Mouse (Mus musculus): Measurements from ENCODE around the gene Vasp.

Vasp gene

DNA sequence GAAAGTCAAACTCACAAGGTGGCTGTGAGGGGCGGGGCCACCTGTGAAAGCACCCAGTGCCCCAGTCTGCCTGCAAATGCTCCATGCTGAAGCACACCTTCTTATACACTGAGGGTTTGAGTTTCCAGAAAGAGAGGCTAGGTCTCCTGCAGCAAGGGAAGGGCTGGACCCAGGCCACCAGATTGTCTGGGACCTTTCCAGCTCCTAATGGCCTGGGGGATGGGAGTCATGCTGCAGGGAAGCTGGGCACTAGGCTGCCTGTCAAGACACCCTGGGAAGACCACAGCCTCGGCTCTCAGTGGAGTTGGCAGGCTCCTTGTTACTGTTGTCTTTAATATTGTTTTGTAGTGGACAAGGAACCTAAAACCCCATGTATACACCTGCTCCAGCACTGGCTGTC, 35.2 kb downstream of the Vasp start:
- no peak for DNase-seq (ENCODE audit: low spot score)

DNA sequence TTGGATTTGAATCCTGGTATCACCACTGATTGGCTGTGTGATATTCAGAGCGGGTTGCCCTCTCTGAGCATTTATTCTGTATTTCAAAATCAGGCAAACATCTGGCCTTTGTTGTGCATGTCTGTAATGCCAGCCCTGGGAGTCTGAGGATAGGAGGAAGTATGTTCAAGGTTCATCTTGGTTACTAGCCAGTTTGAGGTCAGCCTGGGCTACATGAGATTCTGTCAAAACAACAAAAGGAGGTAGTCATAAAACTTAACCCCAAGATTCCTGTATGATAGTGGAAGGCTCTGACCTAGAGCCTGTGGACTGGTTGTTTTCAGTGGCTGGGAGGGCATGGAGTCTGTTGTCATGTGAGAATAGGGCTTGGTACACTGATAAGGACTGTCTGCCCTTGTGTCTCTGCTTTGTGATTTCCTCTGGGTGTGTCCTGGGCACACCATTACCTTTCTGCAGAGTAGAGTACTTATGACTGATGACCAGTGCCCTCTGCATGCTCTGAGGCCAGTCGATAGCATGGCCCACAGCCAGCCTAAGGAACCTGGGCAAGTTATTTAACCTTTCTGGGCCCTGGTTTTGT, 36.4 kb downstream of the Vasp start:
- DNase-seq (ENCODE audit: low spot score), result no peak

DNA sequence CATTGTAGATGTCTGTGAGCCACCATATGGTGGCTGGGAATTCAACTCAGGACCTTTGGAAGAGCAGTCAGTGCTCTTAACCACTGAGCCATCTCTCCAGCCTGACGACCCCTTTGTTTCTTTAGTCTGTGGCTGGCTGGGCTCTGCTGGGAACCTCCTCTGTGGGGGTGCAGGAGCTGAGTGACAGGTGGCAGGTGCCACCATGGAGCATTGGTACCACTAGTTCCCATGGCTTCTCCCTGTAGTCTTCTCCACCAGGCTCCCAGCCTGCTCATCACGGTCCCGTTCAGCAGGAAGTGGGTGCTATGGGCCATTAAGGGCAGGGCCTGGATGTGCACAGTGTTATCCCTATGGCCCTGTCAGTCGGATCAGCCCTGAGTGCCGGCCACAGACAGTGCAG, 37.0 kb downstream of the Vasp start:
- no peak for DNase-seq (ENCODE audit: low spot score)

DNA sequence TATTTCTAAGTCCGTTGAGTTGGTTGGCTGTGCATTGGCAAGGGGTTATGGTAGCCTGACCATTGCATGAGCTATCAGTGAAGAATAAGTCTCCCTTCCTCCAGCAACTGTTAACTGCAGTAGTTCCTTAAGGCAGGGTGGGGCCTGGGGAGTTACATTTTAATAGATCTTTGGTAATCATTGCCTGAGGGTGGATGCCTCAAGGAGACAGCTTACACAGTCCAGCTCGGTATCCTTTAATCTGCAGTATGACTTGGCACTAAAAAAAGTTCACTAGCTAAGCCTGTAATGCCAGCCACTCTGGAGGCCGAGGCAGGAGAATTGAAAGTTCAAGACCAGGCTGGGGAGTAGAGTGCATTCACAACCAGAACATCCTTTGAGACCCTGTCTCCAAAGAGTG, 39.8 kb downstream of the Vasp start:
- no peak for DNase-seq (ENCODE audit: low spot score)

DNA sequence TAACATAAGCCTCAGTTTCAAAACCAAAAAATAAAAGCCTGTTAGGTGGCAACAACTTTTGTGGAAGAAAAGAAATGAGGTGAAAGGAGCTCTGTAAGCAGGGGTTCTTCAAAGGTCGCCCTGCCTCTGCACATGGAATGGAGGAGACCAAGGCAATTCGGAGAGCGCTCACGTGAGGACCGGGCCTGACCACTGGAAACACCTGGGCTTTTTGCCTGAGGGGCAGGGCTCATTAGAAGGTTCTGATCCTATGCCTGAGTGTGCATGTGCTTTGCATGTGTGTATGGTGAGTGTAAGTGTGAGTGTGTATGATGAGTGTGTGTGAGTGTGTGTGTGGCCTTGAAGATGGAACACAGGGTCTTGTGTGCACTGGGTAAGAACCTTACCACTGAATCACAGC, 40.7 kb downstream of the Vasp start:
- no peak for DNase-seq (ENCODE audit: low spot score)

DNA sequence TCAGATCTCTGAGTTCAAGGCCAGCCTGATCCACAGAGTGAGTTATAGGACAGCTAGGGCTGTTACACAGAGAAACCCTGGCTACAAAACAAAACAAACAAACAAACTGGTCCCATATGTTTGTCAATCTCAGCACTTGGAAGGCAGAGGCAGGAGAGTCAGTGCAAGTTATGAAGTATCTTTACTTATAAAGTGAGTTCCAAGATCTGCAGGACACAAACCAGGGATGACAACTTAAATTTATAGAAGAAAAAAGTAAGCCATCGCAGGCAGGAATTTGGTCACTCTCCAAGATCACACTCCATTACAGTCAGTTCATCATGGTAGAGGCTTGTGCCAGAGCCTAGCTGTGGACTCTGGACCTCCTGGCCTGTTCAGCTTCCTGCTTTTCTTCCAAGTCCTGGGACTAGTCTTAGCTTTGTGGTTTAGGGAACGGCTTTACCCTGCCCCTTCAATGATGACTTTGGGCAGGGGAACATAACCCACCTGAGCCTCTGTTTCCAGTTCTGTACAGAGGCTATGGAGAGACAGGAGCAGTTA, 41.5 kb downstream of the Vasp start:
- no peak for DNase-seq (ENCODE audit: low spot score)

DNA sequence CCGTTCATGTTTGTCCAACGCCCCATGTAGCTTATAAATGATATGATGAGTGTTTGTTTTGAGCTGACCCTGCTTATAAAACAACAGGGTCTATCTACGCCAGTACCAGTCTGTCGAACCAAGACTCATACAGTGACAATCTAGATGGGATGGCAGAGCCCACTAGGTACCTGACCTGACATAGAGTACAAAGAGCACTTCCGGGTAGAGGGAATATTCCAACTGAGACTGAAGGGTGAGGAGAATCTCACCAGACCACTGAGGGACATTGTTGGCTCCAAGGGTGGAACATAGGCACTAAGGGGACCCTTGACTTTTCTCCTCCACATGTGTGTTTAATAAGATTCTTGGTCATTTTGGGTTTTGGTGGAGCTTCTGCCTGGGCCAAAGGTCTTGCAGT, 42.2 kb downstream of the Vasp start:
- DNase-seq (ENCODE audit: low spot score), result no peak

DNA sequence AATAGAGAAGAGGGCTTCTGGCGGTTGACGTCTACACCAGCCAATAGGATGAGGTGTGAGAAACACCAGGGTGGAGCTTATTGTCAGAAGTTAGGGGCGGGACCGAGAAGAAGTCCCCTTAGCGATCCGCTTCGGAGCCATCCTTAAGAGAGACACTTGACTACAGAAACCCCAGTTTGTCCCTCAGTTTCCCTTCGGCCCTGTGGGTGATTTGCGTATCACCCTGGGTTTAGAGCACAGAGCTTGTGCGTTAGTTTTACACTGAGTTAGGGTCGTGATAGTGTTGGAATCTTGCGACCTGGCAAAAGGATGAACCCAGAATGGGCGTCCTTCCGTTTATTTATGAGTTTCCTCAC, 42.8 kb downstream of the Vasp start:
- DNase-seq (ENCODE audit: low spot score), result no peak

DNA sequence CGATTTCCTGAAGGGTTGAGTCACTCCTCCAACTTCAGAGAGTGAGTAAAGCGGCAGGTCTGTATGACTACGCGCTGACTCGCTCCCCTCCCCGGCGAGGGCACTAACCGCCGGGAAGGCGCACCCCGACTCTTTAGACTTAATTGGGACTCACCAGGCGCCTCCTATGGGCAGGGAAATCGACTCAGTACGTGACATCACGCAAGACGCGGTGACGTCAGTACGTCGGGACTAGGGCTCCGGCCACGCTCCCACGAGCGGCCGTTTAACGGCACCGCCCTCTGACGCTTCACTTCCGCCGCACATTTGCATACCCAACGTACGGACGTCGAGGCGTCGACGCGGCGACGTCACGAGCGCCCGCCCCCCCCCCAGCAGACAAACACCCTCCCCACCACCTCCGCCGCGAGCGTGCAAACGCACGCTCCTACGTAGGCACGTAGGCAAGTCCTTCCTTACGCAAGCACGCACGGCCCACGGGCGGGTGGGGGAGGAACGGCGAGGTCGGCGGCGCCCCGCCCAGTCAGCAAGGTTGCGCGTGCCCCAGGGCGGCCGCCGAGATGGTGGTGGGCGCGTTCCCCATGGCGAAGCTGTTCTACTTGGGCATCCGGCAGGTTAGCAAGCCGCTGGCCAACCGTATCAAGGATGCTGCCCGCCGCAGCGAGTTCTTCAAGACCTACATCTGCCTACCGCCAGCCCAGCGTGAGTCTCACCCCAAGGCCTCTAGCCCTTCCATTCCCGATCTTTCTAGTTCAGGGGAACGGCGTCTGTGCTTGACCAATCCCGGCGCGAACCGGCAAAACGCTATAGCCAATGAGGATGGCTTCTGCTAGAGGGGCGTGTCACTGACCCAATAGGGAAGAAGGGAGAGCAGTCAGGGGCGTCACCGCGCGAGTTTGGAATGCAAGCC, 43.5 kb downstream of the Vasp start, which contains the start of gene Opa3:
Opa3 (plus strand) TSS at position 452 of the 910 bp plus-strand sequence.
- peak; percentile 99 for DNase-seq (ENCODE audit: low spot score)

DNA sequence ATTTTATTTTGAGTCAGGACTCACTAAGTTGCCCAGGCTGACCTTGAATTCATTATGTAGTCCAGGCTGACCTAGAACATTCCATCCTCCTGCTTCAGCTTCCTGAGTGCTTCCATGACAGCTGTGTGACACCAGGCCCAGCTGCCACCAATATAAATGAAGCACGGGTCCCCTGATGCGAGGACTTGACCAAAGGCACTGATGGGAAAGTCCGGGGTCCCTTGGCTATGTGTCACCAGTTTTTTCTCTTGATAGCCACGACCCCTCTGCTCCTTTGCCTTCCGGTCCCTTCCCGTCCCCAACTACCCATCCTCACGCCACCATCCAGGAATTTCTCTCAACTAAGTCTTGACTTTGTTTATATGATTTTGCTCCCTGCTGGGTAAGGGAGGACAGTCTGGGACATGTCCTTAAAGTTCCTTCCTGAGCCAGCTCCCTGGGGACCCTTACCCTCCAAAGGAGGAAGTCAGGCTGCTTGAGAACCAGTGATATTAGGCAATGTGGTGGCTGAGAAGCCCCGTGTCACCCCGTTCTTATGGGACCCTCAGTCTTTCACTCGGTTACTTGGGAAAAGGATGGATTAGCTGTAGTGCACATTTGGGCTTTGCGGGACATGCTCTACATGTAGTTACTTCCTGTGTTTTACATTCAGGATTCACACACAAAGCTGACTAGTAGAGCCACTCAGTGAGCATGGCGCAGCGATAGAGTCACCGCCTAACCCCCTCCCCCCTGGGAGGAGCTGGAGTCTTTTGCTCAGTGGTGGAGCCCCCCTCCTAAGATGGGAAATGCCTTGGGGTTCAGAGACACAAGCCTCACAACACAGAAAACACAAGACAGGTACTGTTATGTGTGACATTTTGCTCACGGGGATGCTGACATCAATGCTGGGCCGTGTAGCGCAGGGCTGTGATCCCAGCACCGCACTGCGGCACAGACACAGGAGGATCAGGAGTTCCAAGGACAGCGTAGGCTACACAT, 44.5 kb downstream of the Vasp start:
- peak; percentile 24 for DNase-seq (ENCODE audit: low spot score)

DNA sequence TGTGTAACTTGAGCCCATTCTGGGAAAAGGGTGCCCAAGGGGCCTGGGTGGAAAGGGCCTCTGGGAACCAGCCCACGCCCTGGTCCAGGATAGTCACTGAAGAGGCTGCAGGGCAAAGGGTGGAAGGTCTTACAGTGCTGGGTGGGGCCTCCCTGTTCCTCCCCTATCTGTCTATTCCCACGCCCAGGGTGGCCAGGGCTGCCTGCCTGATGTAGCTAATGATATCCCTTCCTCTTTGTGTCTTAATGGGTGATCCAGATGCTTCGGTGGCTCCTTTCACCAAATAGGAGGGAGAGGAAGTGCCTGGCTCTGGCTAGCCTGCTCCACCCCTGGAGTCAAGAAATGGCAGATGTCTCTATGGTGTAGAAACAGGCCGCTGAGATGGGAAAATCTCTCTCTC, 46.7 kb downstream of the Vasp start:
- DNase-seq (ENCODE audit: low spot score), result no peak

DNA sequence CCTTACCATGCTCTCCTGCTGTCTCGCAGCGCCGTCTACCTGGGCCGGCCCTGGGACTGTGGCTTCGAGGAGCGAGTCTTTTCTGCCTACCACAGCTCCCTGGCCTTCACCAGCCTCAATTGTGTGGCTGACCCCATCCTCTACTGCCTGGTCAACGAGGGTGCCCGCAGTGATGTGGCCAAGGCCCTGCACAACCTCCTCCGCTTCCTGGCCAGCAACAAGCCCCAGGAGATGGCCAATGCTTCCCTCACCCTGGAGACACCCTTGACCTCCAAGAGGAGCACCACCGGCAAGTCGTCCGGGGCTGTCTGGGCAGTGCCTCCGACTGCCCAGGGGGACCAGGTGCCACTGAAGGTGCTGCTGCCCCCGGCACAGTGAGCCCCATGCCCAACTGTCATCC, 48.7 kb downstream of the Vasp start:
- DNase-seq (ENCODE audit: low spot score), result no peak

DNA sequence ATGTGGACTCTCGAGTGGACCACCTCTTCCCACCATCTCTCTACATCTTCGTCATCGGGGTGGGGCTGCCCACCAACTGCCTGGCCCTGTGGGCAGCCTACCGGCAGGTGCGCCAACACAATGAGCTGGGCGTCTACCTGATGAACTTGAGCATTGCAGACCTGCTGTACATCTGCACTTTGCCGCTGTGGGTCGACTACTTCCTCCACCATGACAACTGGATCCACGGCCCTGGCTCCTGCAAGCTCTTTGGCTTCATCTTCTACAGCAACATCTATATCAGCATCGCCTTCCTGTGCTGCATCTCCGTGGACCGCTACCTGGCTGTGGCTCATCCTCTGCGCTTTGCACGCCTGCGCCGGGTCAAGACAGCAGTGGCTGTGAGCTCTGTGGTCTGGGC, 49.4 kb downstream of the Vasp start:
- DNase-seq (ENCODE audit: low spot score), result no peak

DNA sequence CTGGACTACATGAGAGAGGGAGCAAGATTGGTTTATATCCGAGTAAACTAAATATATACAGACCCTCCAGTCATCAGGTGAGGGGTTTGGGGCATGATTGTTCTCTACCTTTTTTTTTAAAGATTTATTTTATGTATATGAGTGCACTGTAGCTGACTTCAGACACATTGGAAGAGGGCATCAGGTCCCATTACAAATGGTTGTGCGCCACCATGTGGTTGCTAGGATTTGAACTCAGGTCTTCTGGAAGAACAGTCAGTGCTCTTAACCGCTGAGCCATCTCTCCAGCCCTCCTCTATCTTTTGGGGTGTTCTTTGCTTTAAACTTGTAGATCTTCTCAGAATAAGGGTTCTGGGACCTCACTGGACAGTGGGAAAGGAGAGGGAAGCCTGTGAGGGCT, 51.6 kb downstream of the Vasp start:
- no peak for DNase-seq (ENCODE audit: low spot score)

DNA sequence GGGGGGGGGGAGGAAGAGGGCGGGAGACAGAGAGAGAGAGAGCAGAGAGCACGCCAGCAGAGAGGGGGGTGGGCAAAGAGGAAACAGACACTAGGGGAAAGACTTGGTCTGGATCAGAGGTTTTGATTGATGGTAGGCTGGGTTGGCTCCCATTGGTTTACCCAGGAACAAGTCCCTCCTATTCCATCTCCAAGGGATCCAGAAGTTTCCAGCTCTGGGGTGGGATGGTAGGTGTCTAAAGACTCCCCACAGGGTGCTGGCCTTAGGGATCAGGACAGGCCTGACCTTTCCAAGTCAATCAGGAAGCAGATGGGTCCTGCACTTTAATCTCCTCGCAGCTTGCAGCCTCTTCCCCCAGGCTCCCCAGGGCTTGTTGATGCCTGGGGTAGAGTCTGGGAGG, 53.7 kb downstream of the Vasp start:
- DNase-seq (ENCODE audit: low spot score), result no peak

DNA sequence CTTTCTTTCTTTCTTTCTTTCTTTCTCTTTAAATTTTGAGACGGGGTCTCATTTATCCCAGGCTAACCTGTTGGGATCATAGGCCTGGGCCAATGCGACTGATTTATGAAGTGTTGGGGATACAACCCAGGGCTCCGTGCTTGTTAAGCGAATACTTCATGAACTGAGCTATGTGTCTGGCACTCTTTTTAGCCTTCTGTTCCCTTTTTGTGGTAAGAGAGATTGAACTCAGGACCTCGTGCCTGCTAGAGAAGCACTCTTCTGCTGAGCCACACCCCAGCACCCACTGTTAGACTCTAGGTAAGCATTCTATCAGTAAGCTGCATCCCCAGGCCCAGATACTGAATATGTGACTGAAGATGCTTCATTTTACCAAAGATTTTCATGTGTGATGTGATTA, 54.1 kb downstream of the Vasp start:
- no peak for DNase-seq (ENCODE audit: low spot score)

DNA sequence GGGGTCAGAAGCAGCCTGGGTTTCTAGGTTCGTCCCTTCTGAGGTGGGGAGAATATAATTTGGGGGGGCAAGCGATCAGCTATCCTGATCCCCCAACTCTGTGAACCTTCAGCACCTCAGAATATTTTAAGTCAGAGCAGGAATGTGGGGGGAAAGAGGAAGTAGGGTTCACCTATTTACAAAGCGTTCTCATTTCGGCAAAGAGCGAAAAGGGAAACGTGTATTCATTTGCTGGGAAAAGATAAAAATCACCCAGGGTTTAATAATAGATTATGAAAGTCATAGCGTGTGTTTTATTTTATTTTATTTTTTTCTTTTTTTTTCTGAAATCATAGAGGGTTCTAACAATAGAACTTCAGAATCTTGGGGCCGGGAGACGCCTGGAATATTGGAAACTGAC, 56.7 kb downstream of the Vasp start:
- no peak for DNase-seq (ENCODE audit: low spot score)

DNA sequence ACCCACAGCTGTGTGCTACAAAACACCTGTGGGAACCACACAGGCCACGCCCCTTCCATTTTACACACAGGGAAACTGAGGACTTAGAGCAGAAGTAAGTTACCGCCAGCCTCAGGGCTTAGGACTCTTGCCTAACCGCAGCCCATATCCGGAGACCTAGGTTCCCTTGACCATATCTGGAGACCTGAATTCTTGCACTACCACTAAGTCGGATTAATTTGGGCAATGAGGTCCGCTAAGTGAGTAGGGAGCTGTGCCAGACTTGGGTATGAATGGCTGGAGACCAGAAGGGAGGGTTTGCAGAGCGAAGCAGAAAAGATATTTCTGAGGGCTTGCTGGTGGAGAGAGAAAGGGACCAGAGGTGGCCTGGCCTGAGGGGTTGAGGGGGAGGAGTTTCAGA, 57.2 kb downstream of the Vasp start:
- DNase-seq (ENCODE audit: low spot score), result no peak

DNA sequence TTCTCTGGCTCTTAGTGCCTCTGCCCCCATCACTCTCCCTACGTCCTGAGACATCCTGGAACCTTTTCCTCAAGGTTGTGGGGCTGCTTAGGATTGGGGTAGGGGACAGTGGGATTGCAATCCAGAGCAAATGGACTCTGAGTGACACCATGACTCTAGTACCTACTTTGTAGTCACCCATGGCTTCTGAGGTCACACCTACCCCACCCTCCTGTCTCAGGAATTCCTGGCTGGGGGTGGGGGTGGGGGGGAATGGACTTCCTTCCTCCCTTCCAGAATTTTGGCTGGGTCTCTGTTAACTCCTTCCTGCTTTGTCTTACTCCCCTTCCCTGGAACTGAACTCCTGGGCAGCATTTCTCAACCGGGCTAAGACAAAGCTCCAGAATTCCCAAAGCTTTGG, 58.2 kb downstream of the Vasp start:
- DNase-seq (ENCODE audit: low spot score), result no peak

DNA sequence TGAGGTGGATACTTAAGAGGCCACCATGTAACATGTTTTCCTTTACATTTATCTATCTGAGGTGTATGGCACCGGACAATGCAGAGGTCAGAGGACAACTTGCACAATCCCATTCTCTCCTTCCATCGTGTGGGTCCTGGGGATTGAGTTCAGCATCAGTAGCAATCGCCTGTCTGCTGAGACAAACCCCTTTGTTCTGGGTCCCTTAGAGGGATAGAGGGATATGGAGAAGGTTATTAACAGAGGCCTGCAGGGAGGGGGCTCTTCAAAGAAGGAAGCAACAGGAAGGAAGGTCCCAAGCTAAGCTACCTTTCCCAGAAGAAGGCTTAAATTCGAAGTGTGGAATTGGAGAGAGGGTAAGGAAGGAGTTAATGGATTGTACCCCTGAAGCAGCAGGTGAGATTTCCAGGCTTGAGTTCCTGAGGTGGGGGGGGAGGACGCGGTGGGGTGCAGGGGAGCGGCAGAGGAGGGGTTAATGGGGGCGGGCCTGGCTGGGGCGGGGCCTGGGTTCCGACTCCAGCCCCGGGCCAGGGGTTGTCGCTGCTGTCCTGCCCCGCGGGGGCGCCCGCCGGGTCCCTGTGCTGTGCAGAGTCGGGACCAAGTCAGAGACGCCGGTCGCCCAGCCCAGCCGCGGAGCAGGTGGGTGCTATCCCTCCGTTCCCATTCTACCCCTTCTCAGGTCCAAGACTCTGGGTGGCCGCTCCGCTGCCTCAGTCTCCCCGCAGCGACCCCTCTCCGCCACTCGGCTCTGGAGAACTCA, 59.4 kb downstream of the Vasp start, which contains the start of gene Gpr4:
Gpr4 (plus strand) TSS at position 543 of the 760 bp plus-strand sequence.
- no peak for DNase-seq (ENCODE audit: low spot score)

DNA sequence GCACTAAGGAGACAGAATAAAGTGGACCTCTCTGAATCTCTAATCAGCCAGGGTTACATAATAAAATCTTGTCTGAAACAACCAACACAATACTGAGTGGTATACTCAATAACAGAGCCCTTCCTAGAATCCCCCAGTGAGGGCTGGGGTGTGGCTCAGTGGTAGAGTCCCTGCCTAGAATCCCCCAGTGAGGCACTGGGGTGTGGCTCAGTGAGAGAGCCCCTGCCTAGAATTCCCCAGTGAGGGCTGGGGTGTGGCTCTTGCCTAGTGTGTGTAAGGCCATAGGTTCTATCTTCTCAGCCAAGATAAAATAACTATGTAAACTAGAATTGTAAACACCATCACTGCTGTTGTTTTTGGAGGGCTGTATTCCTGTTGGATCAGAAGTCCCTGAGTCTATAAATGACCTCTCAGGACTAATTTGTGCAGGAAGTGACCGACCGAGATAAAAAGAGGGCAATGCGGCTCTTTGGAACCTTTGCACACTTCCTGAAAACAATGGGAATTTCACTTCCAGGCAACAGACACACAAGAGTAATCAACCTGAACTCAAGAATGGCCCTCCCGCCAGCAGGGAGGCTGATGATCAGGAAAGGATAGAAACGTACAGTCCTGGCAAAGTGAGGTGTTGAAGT, 60.5 kb downstream of the Vasp start:
- no peak for DNase-seq (ENCODE audit: low spot score)

Data from layer of hippocampus, adult 9-10 months (tissue).